In genomic region chr7:139769167-139769566, GRCm38 (mm10) we compare ENCODE assay signal across 22 mouse cellular contexts.
A peak's percentile ranks its signal among the peaks of the same experiment; 100 is the strongest.
DNase-seq lines count a peak whose midpoint lies in the region; ATAC-seq lines count a peak whose summit lies in the region.
"Had no signal": no experiment of that assay in that cellular context is flagged by ENCODE, and none has a peak within 500 bp of the region (broad histone marks: within the 10 kb centered on the region; RNA-seq: fewer than 3 reads in every experiment).

No protein-coding gene starts in this region.

- H3K4me3 ChIP-seq in intestine, embryonic 16.5 days (ENCODE audit: low read length) = no peak overlapping the region
- H3K4me3 ChIP-seq: embryonic facial prominence, embryonic 15.5 days; erythroblast, embryonic 14.5 days; forebrain, embryonic 10.5 days; heart, embryonic 10.5 days; heart, embryonic 15.5 days had no signal

- H3K27ac ChIP-seq in intestine, embryonic 16.5 days (ENCODE audit: low read length) = no peak overlapping the region
- H3K27ac ChIP-seq: embryonic facial prominence, embryonic 15.5 days; forebrain, embryonic 10.5 days; heart, embryonic 10.5 days; heart, embryonic 15.5 days; hindbrain, embryonic 14.5 days had no signal

- no peak overlapping the region for H3K9ac ChIP-seq in intestine, embryonic 16.5 days (ENCODE audit: low read depth, low read length)
- H3K9ac ChIP-seq: embryonic facial prominence, embryonic 15.5 days; heart, embryonic 15.5 days; hindbrain, embryonic 14.5 days had no signal

- no peaks in the 10 kb centered on the region for H3K27me3 ChIP-seq in intestine, embryonic 16.5 days (replicated peaks; ENCODE audit: control insufficient read depth, insufficient read depth, low read length)
- H3K27me3 ChIP-seq: CH12.LX; embryonic facial prominence, embryonic 15.5 days; heart, embryonic 15.5 days had no signal

- WGBS in intestine, embryonic 16.5 days = 41% methylated on average over 1 of the region's 1 CpGs

- ATAC-seq in intestine, embryonic 16.5 days = peak; percentile 46; the same call in 1 of the 2 replicates
- ATAC-seq in monocyte, adult 5-6 weeks (replicated peaks; ENCODE audit: insufficient number of reproducible peaks, low FRiP score, low TSS enrichment, poor library complexity, severe bottlenecking) = no peak
- ATAC-seq: forebrain, embryonic 14.5 days had no signal

- no peaks in the 10 kb centered on the region for H3K9me3 ChIP-seq in intestine, embryonic 16.5 days (ENCODE audit: control insufficient read depth, low read length)
- H3K9me3 ChIP-seq: embryonic facial prominence, embryonic 15.5 days; forebrain, embryonic 10.5 days; heart, embryonic 10.5 days; heart, embryonic 15.5 days had no signal

- H3K4me1 ChIP-seq in intestine, embryonic 16.5 days (ENCODE audit: control insufficient read depth, insufficient read depth, low read length) = no peaks in the 10 kb centered on the region
- H3K4me1 ChIP-seq: embryonic facial prominence, embryonic 15.5 days; forebrain, embryonic 10.5 days; heart, embryonic 15.5 days had no signal

- peak; percentile 17 for DNase-seq in adrenal gland, adult 8-10 months
- no peak for DNase-seq in adrenal gland, postnatal 10 days
- DNase-seq in kidney, postnatal 14 days = peak; percentile 4
- no peak for DNase-seq in kidney, adult 11 months
- peak; percentile 12 for DNase-seq in forelimb bud, embryonic 11.5 days (ENCODE audit: low read depth, low spot score)
- DNase-seq: cerebellum, adult 11 months; cerebellum, adult 8-10 months; cerebellum, postnatal 14 days; embryo, embryonic 11 days; gastrocnemius, postnatal 10 days; heart, adult 18-20 months; heart, postnatal 14 days had no signal

- H3K36me3 ChIP-seq in intestine, embryonic 16.5 days (ENCODE audit: control insufficient read depth, insufficient read depth, low read length) = no peaks in the 10 kb centered on the region
- H3K36me3 ChIP-seq: embryonic facial prominence, embryonic 15.5 days; forebrain, embryonic 10.5 days; heart, embryonic 10.5 days; heart, embryonic 15.5 days had no signal

- H3K4me2 ChIP-seq in intestine, embryonic 16.5 days (ENCODE audit: low read depth, low read length) = no peak overlapping the region
- H3K4me2 ChIP-seq: embryonic facial prominence, embryonic 15.5 days; heart, embryonic 15.5 days; hindbrain, embryonic 14.5 days had no signal

Comparison
In these comparisons a context has a peak if more than half of its experiments do, and no peak if none do; other contexts are left out.
1. DNase-seq: peak in adrenal gland, adult 8-10 months (single experiment), kidney, postnatal 14 days (single experiment) and forelimb bud, embryonic 11.5 days (single experiment); none in adrenal gland, postnatal 10 days (single experiment) and kidney, adult 11 months (single experiment).